Mouse (Mus musculus) urinary bladder, postnatal 14 days (tissue): ENCODE measurements around the gene Olfr1166.
"Not testable (repeated sequence)": the region's sequence is repeated elsewhere in the genome, so short reads cannot be mapped to it uniquely, and the experiment has no call there.

Source experiments
- DNase-seq: peaks from one replicate; pipeline ENCODE4 v3.0.0; 2021; ENCODE audit warnings: low spot score

Gene Olfr1166

DNA sequence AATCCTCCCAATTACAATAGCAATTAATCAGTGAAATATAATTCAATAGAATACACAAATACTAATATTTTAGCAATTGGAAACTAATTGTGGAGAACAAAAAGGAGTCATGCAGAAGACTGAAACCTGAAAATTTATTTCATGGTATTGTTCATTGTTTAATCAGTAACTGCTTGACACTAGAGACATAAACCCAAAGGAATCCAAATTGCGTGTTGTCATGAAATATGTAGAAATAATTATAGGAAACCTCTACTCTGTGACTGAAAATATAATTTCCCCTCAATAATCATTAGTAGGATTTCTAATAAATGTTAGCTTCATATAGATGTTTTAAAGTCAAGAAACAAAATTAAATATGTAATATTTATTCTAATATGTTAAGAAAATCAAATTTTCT, at the start of gene Olfr1166:
Gene Olfr1166 (minus strand): TSS at position 101 of the 400 bp plus-strand sequence.
- no peak for DNase-seq

DNA sequence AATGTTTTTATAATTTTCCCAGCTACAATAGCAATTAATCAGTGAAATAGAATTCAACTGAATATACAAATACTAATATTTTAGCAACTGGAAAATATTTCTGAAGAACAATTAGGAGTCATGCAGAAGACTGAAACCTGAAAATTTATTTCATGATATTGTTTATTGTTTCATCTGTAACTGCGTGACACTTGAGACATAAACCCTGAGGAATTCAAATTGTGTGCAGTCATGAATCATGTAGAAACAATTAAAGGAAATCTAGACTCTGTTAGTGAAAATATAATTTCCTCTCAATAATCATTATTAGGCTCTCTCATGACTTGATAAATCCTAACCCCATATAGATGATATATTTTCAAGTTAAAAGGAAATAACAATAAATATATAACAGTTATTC, 27.0 kb upstream of the Olfr1166 start, which contains the start of gene Olfr1167:
Gene Olfr1167 (minus strand): TSS at position 101 of the 400 bp plus-strand sequence.
- DNase-seq, result not testable (repeated sequence)

- no peak for DNase-seq
Measured at GRCm38 (mm10) chr2:88093866-88094265, 34.2 kb downstream of the Olfr1166 start, which contains the start of gene Olfr1164. TSS of gene Olfr1164 (minus strand) at chr2:88093966.
